Mouse (Mus musculus) neutrophil, adult 5-6 weeks (primary cell): ENCODE data around the gene Igflr1. TPM values are rescaled to one million over a fixed set of nuclear protein-coding genes. Genes with fewer than 3 reads are reported as not detected.

Source experiments
- ATAC-seq: fragments of 151-379, 151-347 bp; 2 replicates; pipeline ENCODE4 v1.8.0; 2017; ENCODE audit warnings: mild to moderate bottlenecking, moderate TSS enrichment; ENCODE audit not compliant: insufficient number of reproducible peaks, poor library complexity, low FRiP score, severe bottlenecking; ENCODE audit errors: extremely low read depth
- total RNA-seq: library from RNA; stranded (forward); fragments of 200-1000 nt; gene quantifications from 2 replicates; pipeline ENCODE4 v1.2.3, GENCODE M21; 2017

Gene Igflr1
- not detected in 2 replicates for total RNA-seq

DNA sequence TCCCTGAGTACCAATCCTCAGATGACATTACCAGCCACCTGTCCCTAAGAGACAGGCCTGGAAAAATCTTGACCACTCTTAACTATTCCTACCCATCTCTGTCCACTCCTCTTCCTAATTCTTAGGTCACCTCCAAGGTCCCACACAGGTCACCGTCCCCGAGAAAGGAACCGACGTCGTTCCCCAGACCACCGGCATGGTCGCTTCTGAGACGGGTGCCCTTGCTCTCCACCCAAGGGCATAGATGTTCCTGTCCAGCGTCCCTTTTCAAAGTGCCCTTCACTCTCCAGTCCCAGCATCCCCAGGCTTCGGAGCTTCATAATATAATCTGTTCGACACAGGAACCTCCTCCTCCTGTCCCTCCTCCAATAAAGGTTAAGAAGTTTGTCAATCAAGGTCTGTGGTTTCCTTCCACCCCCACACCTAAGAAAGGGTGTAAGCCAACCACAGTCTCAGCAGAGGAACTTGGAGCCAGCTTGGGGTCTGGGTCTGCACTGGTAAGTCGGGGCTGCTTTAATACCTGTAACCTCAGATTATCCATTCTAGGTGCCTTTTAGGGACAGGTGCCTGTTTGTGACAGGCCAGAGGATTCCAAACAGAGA, at the start of gene Igflr1:
Gene Igflr1 (plus strand): TSS at position 458 of the 602 bp plus-strand sequence.
- ATAC-seq, result no peak

DNA sequence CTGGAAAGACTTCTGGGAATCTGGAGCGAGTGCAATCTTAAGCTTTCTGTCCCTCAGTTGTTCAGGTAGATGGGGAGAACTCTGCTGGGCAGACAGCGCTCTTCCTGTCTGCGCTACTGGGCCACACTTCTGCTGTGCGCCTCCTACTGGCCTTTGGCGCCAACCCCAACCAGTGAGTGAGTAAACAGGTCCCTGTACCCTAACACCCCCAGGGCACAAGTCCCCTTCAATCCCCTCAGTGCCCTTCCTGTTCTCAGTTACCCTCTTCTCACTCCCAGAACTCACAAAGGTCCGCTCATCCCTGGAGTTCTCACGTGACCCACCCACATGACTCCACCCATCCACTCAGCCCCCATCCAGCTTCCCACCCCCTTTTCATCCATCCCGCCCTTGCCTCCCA, 46.9 kb upstream of the Igflr1 start:
- ATAC-seq, result no peak

DNA sequence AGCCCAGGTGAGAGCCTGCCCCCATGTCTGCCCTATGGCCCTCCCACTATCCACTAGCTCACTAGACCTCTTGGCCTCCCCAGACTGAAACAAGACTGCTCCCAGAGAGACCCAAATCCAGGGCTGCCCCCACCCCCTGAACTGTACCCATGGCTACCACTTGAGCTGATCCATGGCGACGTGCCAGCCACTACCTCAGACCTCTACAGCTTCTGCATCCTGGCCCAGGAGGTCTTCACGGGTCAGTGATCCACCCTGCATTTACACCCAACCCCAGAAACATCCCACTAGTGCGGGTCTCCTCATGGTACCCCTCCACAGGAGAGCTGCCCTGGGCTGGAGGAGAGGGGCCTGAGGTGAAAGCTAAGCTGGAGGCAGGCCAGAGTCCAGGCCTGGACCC, 44.8 kb upstream of the Igflr1 start:
- no peak for ATAC-seq

DNA sequence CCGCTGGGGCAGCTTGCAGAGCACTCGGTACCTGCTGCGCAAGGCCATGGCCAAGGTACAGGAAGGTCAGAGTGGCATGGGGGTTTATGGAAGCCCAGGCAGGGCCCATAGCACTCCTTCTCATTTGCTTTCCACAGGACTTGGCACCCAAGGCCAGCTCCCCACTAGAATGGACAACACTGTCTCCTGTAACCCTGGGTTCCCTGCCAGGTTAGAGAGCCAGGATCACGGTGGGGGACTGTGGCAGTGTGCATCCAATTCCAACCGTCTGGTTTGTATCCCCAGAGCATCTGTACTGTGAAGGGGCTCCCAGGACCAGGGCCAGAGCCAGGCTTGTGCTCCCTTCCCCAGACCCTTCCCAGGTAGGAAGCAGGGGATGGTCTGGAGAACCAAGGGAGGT, 44.4 kb upstream of the Igflr1 start:
- ATAC-seq, result no peak

DNA sequence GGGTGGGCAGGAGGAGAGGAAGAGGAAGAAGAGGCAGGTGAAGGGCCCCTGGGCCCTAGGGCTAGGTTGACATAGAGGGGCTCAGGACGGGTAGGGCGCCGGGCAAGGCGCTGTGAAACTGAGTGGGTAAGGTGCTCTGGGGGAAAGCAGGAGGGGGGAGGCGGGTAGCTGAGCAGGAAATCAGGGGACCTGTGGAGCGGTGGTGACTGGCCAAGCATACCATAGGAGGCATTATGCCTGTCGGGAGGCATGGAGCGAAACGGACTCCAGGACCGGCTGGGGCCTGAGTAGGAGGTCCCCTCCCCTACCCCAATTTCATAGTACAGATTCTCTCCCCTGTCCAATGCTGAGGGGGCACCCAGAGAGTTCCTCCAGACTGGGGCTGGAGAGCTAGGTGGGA, 42.4 kb upstream of the Igflr1 start:
- ATAC-seq, result no peak

DNA sequence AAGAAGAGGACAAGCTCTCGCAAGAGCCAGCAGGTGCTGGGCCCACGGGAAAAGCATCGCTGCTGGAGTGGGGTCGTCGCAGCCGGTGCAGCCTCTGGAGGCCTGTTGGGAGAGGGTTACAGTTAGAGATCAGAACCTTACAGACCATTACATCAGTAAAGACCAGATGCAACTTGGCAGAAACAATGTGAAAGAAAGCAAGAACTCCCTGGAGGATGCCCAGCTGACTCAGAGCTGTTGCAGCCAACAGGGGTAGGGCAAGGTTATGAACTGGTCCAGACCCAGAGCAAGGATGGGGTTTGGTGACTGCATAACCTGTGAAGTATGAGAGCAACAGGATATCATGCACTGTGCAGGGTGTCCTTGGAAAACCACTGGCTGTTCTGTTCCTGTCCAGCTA, 40.7 kb upstream of the Igflr1 start:
- ATAC-seq, result no peak

DNA sequence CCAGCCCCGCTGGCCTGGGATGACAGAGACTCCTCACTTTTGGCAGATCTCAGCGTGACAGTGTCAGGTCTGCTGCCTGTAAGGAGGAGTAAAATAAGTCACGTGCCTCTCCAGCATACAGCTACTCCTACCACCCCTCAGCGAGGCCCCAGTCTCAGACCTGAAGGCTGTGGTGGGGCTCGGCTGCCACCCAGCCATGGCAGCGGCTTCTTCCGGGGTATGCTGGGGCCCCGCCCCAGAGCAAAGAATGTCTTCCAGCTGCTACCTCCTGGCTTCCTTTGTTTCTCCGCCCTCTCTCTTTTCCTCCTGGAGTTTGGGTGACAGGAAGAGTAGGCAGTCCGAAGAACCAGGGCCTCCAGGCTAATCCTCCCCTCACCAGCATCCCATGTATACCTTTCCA, 39.3 kb upstream of the Igflr1 start:
- ATAC-seq, result no peak

DNA sequence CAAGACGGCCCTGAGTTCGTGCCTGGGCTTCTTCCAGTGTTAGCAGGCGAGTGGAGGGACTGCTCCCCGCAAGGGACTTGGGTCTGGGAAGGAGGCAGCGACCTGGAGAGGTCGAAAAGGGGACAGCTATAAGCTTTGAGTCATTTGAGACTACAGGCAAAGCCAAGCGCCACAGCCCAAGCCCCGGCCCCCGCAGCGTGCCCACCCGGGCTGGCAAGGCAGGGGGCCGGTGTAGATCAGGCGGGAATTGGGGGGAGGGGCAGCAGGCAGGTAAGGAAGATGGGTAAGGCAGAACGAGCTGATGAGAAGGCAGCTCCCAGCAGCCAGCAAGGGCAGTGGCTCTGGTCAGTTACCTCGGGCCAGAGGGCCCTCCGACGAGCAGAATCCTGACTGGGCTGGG, 38.8 kb upstream of the Igflr1 start:
- ATAC-seq, result no peak

DNA sequence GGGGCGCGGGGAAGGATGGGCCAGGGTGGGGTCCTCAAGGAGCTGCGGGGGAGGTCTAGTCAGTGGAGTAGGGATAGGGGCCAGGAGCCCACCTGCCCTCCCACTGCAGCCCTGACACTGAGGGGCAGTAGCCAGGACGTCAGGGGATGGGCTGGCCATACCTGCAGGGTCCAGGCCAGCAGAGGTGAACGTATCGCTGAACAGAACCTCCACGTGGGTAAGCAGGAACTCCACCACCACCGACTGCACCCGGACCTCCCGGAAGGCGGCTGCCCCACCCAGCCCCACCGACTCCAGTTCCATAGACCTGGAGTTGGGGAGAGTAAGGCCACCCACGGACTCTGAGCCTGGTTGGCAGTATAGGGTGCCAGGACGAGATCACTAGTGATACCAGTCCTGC, 38.2 kb upstream of the Igflr1 start:
- ATAC-seq, result no peak

DNA sequence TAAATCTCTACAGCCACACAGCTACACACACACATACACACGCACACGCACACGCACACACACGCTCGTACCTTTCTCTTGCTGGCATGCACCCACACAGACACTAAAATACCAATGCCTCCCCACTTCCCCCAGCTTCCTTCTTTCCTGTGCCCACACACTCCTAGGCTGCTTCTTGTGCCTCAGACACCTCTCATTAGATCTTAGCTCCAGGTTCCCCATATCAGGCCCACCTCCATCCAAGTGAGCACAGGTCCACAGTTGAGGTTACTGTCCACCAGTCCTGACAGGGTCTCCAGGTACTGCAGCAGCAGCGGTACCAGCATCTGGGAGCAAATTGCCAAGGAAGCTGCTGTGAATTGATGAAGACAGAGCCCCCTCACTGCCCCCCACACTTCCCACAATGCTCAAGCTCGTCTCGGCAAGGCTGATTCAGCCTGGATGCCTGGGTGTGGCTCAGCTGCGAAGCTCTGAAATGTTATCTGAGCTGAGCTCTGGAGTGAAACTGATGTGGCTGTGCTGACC, 33.9 kb upstream of the Igflr1 start:
- no peak for ATAC-seq

DNA sequence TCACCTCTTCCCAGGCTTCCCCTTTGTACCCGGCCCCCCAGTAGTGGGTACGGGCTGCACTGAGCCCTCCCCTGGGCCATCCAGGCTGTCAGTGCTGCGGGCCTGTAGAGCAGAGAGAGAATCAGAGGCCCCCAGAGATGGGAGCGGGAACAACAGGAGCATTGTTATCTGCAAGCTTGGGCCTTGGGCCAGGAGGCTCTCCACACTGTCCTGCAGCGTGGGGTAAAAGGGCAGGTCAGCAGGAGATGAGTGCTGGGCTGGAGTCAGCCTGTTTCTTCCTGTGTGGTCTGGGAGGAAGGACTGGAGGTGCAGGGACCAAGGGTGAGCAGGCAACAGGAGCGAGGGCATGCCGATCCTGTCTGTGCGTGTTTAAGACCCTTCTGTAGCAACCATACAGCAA, 32.3 kb upstream of the Igflr1 start:
- no peak for ATAC-seq

DNA sequence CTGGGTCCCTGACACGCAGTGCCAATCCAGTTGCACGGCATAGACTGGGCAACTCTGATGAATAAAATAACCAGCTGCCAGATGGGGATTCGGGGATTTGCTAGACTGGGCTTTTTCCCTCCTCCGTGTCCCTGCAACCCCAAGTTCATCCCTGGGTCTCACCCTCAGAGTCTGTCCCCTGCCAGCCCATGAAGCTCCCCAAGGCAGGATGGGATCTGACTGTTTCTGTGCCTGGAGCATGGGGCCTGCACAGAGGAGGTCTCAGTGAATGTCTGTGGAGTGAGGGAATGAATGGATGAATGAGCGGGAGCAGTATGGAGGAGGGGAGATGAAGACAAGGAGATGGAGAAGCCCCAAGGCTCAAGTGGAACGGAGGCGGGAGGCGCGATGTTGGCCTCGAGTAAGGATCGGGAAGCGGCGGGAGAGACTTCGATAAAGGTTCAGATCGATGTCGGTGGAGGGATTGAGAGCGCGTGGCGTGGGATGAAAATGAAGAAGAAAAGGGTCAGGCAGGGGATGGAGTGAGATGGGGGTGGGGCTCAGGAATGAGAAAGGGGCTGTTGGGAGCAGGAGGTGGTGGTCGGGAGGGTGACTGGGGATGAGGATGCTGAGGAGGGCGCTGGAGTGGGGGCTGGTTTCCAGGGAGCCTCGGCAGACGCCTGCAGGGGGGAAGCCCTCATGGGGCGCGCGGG, 31.1 kb upstream of the Igflr1 start:
- ATAC-seq, result no peak

DNA sequence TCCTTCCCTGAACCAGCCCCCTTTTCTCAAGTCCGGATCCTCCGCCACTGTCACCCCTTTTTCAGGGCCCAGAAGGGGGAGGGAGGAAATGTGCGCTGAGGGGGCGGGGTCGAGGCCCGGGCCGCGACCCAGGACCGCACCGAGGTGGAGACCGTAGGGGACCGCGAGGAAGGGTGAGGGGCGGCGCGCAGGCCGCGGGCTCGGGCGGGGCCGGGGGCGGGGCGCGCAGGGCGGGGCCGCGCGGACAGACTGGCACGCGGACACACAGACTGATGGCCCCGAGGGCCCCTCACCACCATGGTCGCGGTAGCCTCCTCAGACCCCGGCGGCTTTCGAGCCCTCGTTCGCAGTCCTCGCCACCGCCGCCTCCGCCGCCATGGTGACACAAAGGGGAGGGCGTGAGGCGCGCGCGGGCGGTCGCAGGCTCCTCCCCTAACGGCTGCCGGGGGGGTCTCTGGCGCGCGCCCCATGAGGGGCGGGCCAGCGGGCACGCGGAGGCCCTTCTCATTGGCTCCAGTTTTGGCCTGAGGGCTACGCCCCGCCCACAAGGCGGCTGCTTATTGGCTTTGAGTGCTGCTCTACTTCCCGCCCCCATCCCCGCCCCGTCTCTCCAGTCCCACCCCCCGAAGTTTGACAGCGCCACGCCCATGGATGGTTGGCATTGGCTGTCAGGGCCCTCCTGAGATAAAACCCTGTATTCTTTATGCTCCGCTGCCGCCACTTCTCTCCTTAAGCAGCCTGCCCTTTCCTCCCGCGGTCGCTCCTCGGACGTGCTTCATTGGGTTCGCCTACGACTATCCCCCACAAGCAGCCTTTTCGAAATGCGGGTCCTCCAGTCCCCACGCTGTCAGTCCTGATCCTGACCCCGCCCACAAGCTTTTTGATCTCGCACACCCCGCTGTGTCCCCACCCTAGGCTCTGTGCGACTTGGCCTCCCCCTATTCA, 30.3 kb upstream of the Igflr1 start, which contains the start of gene Arhgap33:
Gene Arhgap33 (minus strand): TSS at position 428 of the 945 bp plus-strand sequence.
- ATAC-seq, result peak; percentile 87

DNA sequence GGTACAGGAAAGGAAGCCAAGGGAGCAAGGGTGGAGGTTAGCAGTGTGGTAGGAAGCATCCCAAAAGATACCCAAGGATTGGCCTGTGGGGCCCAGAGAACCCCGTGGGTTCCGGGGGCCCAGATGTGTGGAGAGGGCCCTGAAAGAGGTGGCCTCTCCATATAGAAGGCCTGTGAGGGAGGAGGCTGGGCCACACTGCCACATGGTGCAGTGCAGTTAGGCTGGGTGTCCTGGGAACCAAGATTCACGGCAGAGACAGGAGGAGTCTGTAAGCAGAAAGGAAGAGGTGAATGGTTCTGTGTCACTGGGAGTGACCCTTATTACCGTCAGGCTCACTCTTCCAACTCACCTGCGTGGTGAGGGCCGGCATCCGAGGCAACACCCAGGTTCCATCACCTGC, 24.7 kb upstream of the Igflr1 start:
- ATAC-seq, result no peak

DNA sequence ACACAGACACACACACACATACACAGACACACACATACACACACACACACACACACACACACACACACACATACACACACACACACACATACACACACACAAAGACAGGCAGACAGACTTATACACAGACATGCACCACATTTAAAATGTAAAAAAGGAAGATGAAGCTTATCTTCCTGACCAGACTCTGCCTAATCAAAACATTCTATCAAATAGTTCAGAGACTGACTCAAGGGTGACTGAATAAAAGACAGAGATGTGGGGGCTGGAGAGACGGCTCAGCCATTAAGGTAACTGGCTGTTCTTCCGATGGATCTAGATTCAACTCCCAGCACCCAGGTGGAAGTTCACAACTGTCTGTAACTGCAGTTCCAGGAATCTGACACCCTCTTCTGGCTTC, 20.9 kb upstream of the Igflr1 start:
- ATAC-seq, result no peak

DNA sequence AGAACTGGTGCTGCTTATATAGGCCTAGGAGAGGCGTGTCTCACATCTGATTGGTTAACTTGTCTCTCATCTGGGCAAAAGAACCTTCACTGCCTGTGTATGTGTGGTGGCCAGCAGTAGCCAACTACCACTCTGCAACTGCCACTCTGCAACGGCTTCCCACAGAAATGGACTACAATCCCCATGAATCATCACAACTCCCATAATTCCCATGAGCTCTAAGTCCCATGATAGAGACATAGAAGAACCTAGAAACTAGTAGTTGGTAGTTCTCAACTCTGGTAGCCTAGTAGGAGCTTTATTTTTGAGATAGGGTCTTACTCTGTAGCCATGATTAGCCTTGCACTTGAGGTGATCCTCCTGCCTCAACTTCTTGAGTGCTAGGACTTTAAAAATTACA, 15.3 kb upstream of the Igflr1 start:
- ATAC-seq, result no peak

DNA sequence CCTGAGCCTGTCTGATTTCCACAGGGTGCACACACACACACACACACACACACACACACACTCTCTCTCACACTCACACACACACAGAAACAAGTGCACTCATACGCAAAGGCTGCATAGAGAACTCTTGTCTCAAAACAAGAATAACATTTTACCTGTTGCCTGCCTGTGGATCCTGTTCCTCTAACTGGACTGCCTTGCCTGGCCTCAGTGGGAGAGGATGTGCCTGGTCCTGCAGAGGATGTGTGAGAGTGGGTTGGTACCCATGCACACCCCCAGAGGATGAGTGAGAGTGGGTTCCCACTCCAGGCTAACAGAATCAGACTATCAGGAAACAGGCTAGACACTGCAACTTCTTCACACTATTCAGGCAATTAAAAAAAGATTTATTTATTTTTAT, 14.6 kb upstream of the Igflr1 start:
- no peak for ATAC-seq

DNA sequence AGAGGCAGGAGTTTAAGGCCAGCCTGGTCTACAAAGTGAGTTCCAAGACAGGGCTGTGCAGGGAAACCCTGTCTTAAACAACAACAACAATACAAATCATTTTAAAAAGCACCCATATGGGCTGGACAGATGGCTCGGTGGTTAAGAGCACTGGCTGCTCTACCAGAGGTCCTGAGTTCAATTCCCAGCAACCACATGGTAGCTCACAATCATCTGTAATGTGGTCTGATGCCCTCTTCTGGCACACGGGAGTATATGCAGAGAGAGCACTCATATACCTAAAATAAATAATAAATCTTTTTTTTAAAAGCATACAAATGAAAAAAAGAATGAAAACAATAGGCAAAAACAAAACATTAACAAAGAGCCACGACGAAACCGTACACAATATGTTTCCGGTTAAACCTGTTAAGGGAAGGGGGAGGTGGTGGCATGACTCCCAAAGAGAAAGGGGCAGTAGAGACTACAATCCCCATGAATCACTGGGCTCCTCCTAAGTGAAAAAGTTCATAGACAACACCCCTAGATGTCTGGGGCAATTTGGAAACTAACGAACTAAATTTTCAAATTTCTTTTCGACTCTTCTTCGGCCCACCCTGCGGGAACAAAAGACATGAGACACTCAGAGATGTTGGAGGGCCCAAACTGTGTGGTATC, 13.7 kb upstream of the Igflr1 start:
- peak; percentile 46 for ATAC-seq
